Mouse (Mus musculus) G1E (cell line): ENCODE measurements around the gene Rpl38. TPM values are rescaled to one million over a fixed set of nuclear protein-coding genes. Genes with fewer than 3 reads are reported as not detected.

Experiments used
- ATAC-seq: 2 replicates; pipeline ENCODE4 v1.8.0; 2016; ENCODE audit warnings: mild to moderate bottlenecking; ENCODE audit not compliant: insufficient number of reproducible peaks, poor library complexity, low FRiP score, severe bottlenecking; ENCODE audit errors: extremely low read depth
- DNase-seq: peaks from one replicate; pipeline ENCODE4 v3.0.0; 2012; ENCODE audit warnings: low spot score
- H3K27me3 ChIP-seq: 2 replicates; pipeline ENCODE4 v1.6.1; 2012; ENCODE audit warnings: mild to moderate bottlenecking, low read length, inconsistent platforms; ENCODE audit not compliant: insufficient read depth
- H3K36me3 ChIP-seq: replicated peaks from 2 replicates; pipeline ENCODE3; 2012; ENCODE audit warnings: mild to moderate bottlenecking, inconsistent platforms
- H3K4me1 ChIP-seq: 2 replicates; pipeline ENCODE4 v1.6.1; 2012; ENCODE audit warnings: low read depth, low read length, inconsistent platforms, mixed read lengths; ENCODE audit not compliant: insufficient read depth
- H3K4me3 ChIP-seq: 2 replicates; pipeline ENCODE4 v1.5.1; 2012; ENCODE audit warnings: low read depth, mild to moderate bottlenecking, inconsistent platforms, low read length, moderate library complexity, mixed read lengths
- H3K9me3 ChIP-seq: replicated peaks from 2 replicates; pipeline ENCODE4 v1.6.1; 2012; ENCODE audit warnings: inconsistent platforms
- CTCF ChIP-seq: IDR thresholded peaks from 2 replicates; pipeline ENCODE4 v1.5.1; 2012; ENCODE audit warnings: low read depth, low read length, inconsistent platforms, mixed read lengths
- GATA1 ChIP-seq: IDR thresholded peaks from 2 replicates; pipeline ENCODE4 v1.6.1; 2012; ENCODE audit warnings: borderline replicate concordance, low read length, inconsistent platforms, mixed read lengths
- GATA2 ChIP-seq: IDR thresholded peaks from 2 replicates; pipeline ENCODE4 v1.6.1; 2012; ENCODE audit warnings: low read depth, low read length, inconsistent platforms, borderline replicate concordance
- POLR2AphosphoS5 ChIP-seq: IDR thresholded peaks from 2 replicates; pipeline ENCODE4 v1.6.1; 2012; ENCODE audit warnings: low read depth, low read length, inconsistent platforms; ENCODE audit not compliant: insufficient replicate concordance
- TAL1 ChIP-seq: conservative IDR thresholded peaks from 2 replicates; pipeline ENCODE4 v1.6.1; 2012; ENCODE audit warnings: low read depth, low read length, inconsistent platforms, mixed read lengths
- polyA plus RNA-seq: library from polyadenylated mRNA; stranded (reverse); fragments of >175 nt; gene quantifications from 2 replicates; pipeline ENCODE4 v1.2.3, GENCODE M21; 2012
- total RNA-seq, 2 experiments: library from RNA; stranded (forward) in 1 of 2; stranded (reverse) in 1 of 2; fragments of 200-1000 nt in 1 of 2; fragments of >200 nt in 1 of 2; fragmentation: Nextera tagmentation in 1 of 2; gene quantifications; 2 replicates each; pipeline ENCODE4 v1.2.3; 2014 to 2017

Gene Rpl38
- total and polyA plus RNA-seq, 3 experiments = 420 to 2,691 (median 875) TPM

- TF ChIP-seq GATA2 = no peak
- TF ChIP-seq CTCF = no peak
- TF ChIP-seq TAL1 = no peak
- no peak for TF ChIP-seq POLR2AphosphoS5
- no peak for TF ChIP-seq GATA1
- H3K27me3 ChIP-seq = no peaks in the 10 kb centered on the region
- no peak for ATAC-seq
- DNase-seq = no peak
- H3K36me3 ChIP-seq = no peaks in the 10 kb centered on the region
- H3K9me3 ChIP-seq = peaks cover 59% of the 10 kb centered on the region
- no peaks in the 10 kb centered on the region for H3K4me1 ChIP-seq
- H3K4me3 ChIP-seq = no peak overlapping the region
Observed at GRCm38 (mm10) chr11:114632266-114632665, 36.1 kb upstream of the Rpl38 start.

- H3K36me3 ChIP-seq = no peaks in the 10 kb centered on the region
- no peak overlapping the region for H3K4me3 ChIP-seq
- DNase-seq = peak; percentile 10
- no peaks in the 10 kb centered on the region for H3K27me3 ChIP-seq
- no peaks in the 10 kb centered on the region for H3K4me1 ChIP-seq
- H3K9me3 ChIP-seq = peaks cover 59% of the 10 kb centered on the region
- TF ChIP-seq CTCF (0 out of 2 replicates have a peak, but pooled peaks have one; percentile 38), GATA2 (no peak)
- no peak for ATAC-seq
Observed at GRCm38 (mm10) chr11:114636292-114636691, 32.0 kb upstream of the Rpl38 start.

- Histone ChIP-seq H3K9me3 (peaks cover 59% of the 10 kb centered on the region), H3K4me3 (no peak overlapping the region), H3K27me3 (no peaks in the 10 kb centered on the region), H3K36me3 (no peaks in the 10 kb centered on the region), H3K4me1 (no peaks in the 10 kb centered on the region)
- ATAC-seq (no peak), DNase-seq (no peak)
- TF ChIP-seq POLR2AphosphoS5 = no peak
- no peak for TF ChIP-seq CTCF
- TF ChIP-seq GATA2 = no peak
- no peak for TF ChIP-seq GATA1
- TF ChIP-seq TAL1 = no peak
Observed at GRCm38 (mm10) chr11:114636727-114637505, 31.4 kb upstream of the Rpl38 start.

GRCm38 (mm10) chr11:114638647-114639290 lies 29.6 kb upstream of the Rpl38 start:
- ATAC-seq (no peak), DNase-seq (no peak)
- H3K36me3 ChIP-seq = no peaks in the 10 kb centered on the region
- peaks cover 60% of the 10 kb centered on the region for H3K9me3 ChIP-seq
- no peaks in the 10 kb centered on the region for H3K4me1 ChIP-seq
- no peaks in the 10 kb centered on the region for H3K27me3 ChIP-seq
- TF ChIP-seq POLR2AphosphoS5 (no peak), CTCF (no peak), TAL1 (no peak), GATA2 (no peak), GATA1 (no peak)
- H3K4me3 ChIP-seq = no peak overlapping the region

- H3K36me3 ChIP-seq = no peaks in the 10 kb centered on the region
- H3K4me3 ChIP-seq = no peak overlapping the region
- TF ChIP-seq GATA1 (no peak), TAL1 (no peak), CTCF (no peak), GATA2 (no peak), POLR2AphosphoS5 (no peak)
- ATAC-seq (no peak), DNase-seq (no peak)
- H3K27me3 ChIP-seq = no peaks in the 10 kb centered on the region
- H3K4me1 ChIP-seq = no peaks in the 10 kb centered on the region
- peaks cover 68% of the 10 kb centered on the region for H3K9me3 ChIP-seq
Observed at GRCm38 (mm10) chr11:114639681-114640103, 28.6 kb upstream of the Rpl38 start.

- Histone ChIP-seq H3K9me3 (peaks cover 66% of the 10 kb centered on the region), H3K4me3 (no peak overlapping the region), H3K4me1 (no peaks in the 10 kb centered on the region), H3K27me3 (no peaks in the 10 kb centered on the region), H3K36me3 (no peaks in the 10 kb centered on the region)
- DNase-seq (no peak), ATAC-seq (no peak)
- TF ChIP-seq GATA1 (no peak), GATA2 (no peak), CTCF (no peak), TAL1 (no peak), POLR2AphosphoS5 (no peak)
Observed at GRCm38 (mm10) chr11:114640658-114641057, 27.7 kb upstream of the Rpl38 start.
